Mouse (Mus musculus): ENCODE results near the gene Etv5. TPM values are rescaled to one million over a fixed set of nuclear protein-coding genes. Genes with fewer than 3 reads are reported as not detected.

Etv5 gene
- polyA plus RNA-seq, 2 experiments, result 2.6 to 2.7 TPM

DNA sequence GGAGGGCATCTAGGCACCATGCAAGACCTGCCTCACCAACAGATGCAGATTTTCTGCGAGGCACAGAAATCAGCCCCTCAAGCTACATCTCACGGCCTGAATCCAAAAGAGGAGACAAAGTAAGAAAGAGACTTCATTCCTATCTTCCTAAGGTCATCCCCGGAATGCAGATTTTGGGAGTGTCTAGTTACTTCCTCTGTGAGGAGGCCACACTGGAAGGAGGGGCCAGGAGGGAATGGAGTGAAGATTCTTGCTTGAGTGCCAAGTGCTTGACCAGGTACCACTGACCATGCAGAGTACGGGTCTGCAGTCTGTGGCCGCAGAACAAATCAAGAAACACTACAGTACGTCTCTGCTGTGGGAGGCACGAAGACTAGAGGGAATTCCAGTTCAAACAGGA, 12.7 kb downstream of the Etv5 start:
- WGBS (ENCODE audit: insufficient replicate concordance), result 65% methylated on average over 7 of the region's 7 CpGs
- Histone ChIP-seq H3K9me3 (ENCODE audit: control insufficient read depth, low read length) (no peaks in the 10 kb centered on the region), H3K4me2 (ENCODE audit: low read depth) (no peak overlapping the region), H3K9ac (replicated peaks) (no peak overlapping the region), H3K4me1 (replicated peaks; ENCODE audit: control insufficient read depth in 2 of 2, insufficient read depth in 2 of 2, low read length in 1 of 2) (peaks cover 0 to 7% of the 10 kb centered on the region in 2 experiments; a peak in 1 of 4 replicates), H3K36me3 (replicated peaks; ENCODE audit: control insufficient read depth, insufficient read depth, low read depth) (no peaks in the 10 kb centered on the region), H3K4me3 (ENCODE audit: insufficient read depth in 1 of 2, low read depth in 2 of 2, low read length in 2 of 2) (no peak overlapping the region), H3K27ac (no peak overlapping the region), H3K27me3 (ENCODE audit: control insufficient read depth, insufficient read depth, low read length) (no peaks in the 10 kb centered on the region)
- TF ChIP-seq EP300 (IDR thresholded peaks at IDR 0.05; ENCODE audit: low read depth) (no peak), CTCF (IDR thresholded peaks at IDR 0.05; ENCODE audit: low read depth) (no peak)
- ATAC-seq (ENCODE audit: insufficient read depth) (no peak), DNase-seq (ENCODE audit: low read depth in 3 of 3, low spot score in 3 of 3) (no peak)

GRCm38 (mm10) chr16:22422256-22422655, 17.3 kb downstream of the Etv5 start:
- no peaks in the 10 kb centered on the region for H3K27me3 ChIP-seq (ENCODE audit: control insufficient read depth, insufficient read depth, low read length)
- no peaks in the 10 kb centered on the region for H3K36me3 ChIP-seq (replicated peaks; ENCODE audit: control insufficient read depth, insufficient read depth, low read depth)
- no peak overlapping the region for H3K4me3 ChIP-seq (ENCODE audit: insufficient read depth in 1 of 2, low read depth in 2 of 2, low read length in 2 of 2)
- no peak overlapping the region for H3K4me2 ChIP-seq (ENCODE audit: low read depth)
- 66% methylated on average over 5 of the region's 5 CpGs for WGBS (ENCODE audit: insufficient replicate concordance)
- DNase-seq (ENCODE audit: low read depth in 3 of 3, low spot score in 3 of 3) (no peak), ATAC-seq (ENCODE audit: insufficient read depth) (no peak)
- H3K9ac ChIP-seq (replicated peaks), result no peak overlapping the region
- TF ChIP-seq EP300 (IDR thresholded peaks at IDR 0.05; ENCODE audit: low read depth) (no peak), CTCF (IDR thresholded peaks at IDR 0.05; ENCODE audit: low read depth) (no peak)
- H3K27ac ChIP-seq, result no peak overlapping the region
- H3K4me1 ChIP-seq (replicated peaks; ENCODE audit: control insufficient read depth in 2 of 2, insufficient read depth in 2 of 2, low read length in 1 of 2), result no peaks in the 10 kb centered on the region
- no peaks in the 10 kb centered on the region for H3K9me3 ChIP-seq (ENCODE audit: control insufficient read depth, low read length)

GRCm38 (mm10) chr16:22417931-22418330, 21.6 kb downstream of the Etv5 start:
- Histone ChIP-seq H3K4me3 (ENCODE audit: insufficient read depth in 1 of 2, low read depth in 2 of 2, low read length in 2 of 2) (no peak overlapping the region), H3K27ac (no peak overlapping the region), H3K9me3 (ENCODE audit: control insufficient read depth, low read length) (no peaks in the 10 kb centered on the region), H3K9ac (replicated peaks) (no peak overlapping the region), H3K4me2 (ENCODE audit: low read depth) (no peak overlapping the region), H3K4me1 (replicated peaks; ENCODE audit: control insufficient read depth in 2 of 2, insufficient read depth in 2 of 2, low read length in 1 of 2) (0 out of 4 replicates have a peak, but pooled peaks cover 0 to 2% of the 10 kb centered on the region in 2 experiments), H3K27me3 (ENCODE audit: control insufficient read depth, insufficient read depth, low read length) (no peaks in the 10 kb centered on the region), H3K36me3 (replicated peaks; ENCODE audit: control insufficient read depth, insufficient read depth, low read depth) (no peaks in the 10 kb centered on the region)
- TF ChIP-seq CTCF (IDR thresholded peaks at IDR 0.05; ENCODE audit: low read depth) (no peak), EP300 (IDR thresholded peaks at IDR 0.05; ENCODE audit: low read depth) (no peak)
- ATAC-seq (ENCODE audit: insufficient read depth), result no peak
- no peak for DNase-seq (ENCODE audit: low read depth in 3 of 3, low spot score in 3 of 3)
- WGBS (ENCODE audit: insufficient replicate concordance), result 76% methylated on average over 7 of the region's 7 CpGs

DNA sequence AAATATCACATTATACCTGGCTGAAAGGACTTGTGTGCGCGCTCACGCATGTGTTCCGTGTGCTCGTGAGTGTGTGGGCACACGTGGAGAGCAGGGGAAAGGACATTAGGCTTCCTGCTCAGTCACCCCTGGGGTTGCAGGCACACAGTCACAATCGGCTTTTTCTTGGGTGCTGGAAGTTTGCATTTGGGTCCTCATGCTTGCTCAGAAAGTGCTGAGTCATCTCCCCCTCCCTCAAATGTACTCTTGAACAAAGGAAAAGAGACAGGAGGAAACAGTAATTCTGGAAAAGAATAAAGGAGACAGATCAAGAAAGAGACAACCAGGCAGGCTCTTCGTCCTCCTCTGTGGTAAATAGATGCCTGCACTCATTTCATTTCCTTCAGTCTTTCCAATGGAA, 22.5 kb downstream of the Etv5 start:
- 77% methylated on average over 8 of the region's 8 CpGs for WGBS (ENCODE audit: insufficient replicate concordance)
- no peak for ATAC-seq (ENCODE audit: insufficient read depth)
- H3K4me2 ChIP-seq (ENCODE audit: low read depth), result no peak overlapping the region

GRCm38 (mm10) chr16:22416140-22416848, 23.2 kb downstream of the Etv5 start:
- H3K36me3 ChIP-seq (replicated peaks; ENCODE audit: control insufficient read depth, insufficient read depth, low read depth), result no peaks in the 10 kb centered on the region
- H3K27ac ChIP-seq, result no peak overlapping the region
- 67% methylated on average over 6 of the region's 6 CpGs for WGBS (ENCODE audit: insufficient replicate concordance)
- H3K9me3 ChIP-seq (ENCODE audit: control insufficient read depth, low read length), result no peaks in the 10 kb centered on the region
- no peak overlapping the region for H3K9ac ChIP-seq (replicated peaks)
- no peak for ATAC-seq (ENCODE audit: insufficient read depth)
- no peaks in the 10 kb centered on the region for H3K27me3 ChIP-seq (ENCODE audit: control insufficient read depth, insufficient read depth, low read length)
- DNase-seq (ENCODE audit: low read depth in 3 of 3, low spot score in 3 of 3), result no peak
- TF ChIP-seq CTCF (IDR thresholded peaks at IDR 0.05; ENCODE audit: low read depth) (no peak), EP300 (IDR thresholded peaks at IDR 0.05; ENCODE audit: low read depth) (no peak)
- no peak overlapping the region for H3K4me2 ChIP-seq (ENCODE audit: low read depth)
- H3K4me1 ChIP-seq (replicated peaks; ENCODE audit: control insufficient read depth in 2 of 2, insufficient read depth in 2 of 2, low read length in 1 of 2), result 0 out of 4 replicates have a peak, but pooled peaks cover 0 to 2% of the 10 kb centered on the region in 2 experiments
- H3K4me3 ChIP-seq (ENCODE audit: insufficient read depth in 1 of 2, low read depth in 2 of 2, low read length in 2 of 2), result no peak overlapping the region

More for the DNA sequence above, 22.5 kb downstream of the Etv5 start:
- Histone ChIP-seq H3K27me3 (ENCODE audit: control insufficient read depth, insufficient read depth, low read length) (no peaks in the 10 kb centered on the region), H3K36me3 (replicated peaks; ENCODE audit: control insufficient read depth, insufficient read depth, low read depth) (no peaks in the 10 kb centered on the region), H3K4me1 (replicated peaks; ENCODE audit: control insufficient read depth in 2 of 2, insufficient read depth in 2 of 2, low read length in 1 of 2) (0 out of 4 replicates have a peak, but pooled peaks cover 0 to 2% of the 10 kb centered on the region in 2 experiments), H3K9ac (replicated peaks) (no peak overlapping the region), H3K27ac (no peak overlapping the region), H3K4me3 (ENCODE audit: insufficient read depth in 1 of 2, low read depth in 2 of 2, low read length in 2 of 2) (no peak overlapping the region), H3K9me3 (ENCODE audit: control insufficient read depth, low read length) (no peaks in the 10 kb centered on the region)
- TF ChIP-seq CTCF (IDR thresholded peaks at IDR 0.05; ENCODE audit: low read depth) (no peak), EP300 (IDR thresholded peaks at IDR 0.05; ENCODE audit: low read depth) (no peak)
- DNase-seq (ENCODE audit: low read depth in 3 of 3, low spot score in 3 of 3), result no peak
